Mouse (Mus musculus) fibroblast of lung, adult 2 months (primary cell): ENCODE results near the gene Tmem274.

Source experiments
- DNase-seq: peaks from one replicate; pipeline ENCODE4 v3.0.0-alpha.2; 2011; ENCODE audit warnings: low read depth

Gene Tmem274

DNA sequence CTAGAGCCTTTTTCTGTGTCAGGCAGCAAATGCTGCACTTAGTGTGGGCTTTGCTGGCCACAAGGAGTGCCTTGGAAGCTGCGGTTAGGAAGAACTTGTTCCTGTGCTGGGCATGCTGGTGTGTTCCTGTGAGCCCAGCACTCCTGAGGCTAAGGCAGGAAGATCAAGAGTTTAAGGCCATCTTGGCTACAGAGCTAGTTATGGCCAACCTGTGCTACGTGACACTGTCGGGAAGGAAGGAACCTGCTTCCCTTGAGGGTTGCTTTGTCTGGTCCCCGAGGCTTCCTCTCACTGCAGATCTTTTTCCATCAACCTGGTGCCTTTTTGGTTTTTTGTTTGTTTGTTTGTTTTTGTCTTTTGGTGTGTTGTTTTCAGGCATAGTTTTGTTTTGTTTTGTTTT lies 48.0 kb downstream of the Tmem274 start:
- no peak for DNase-seq

DNA sequence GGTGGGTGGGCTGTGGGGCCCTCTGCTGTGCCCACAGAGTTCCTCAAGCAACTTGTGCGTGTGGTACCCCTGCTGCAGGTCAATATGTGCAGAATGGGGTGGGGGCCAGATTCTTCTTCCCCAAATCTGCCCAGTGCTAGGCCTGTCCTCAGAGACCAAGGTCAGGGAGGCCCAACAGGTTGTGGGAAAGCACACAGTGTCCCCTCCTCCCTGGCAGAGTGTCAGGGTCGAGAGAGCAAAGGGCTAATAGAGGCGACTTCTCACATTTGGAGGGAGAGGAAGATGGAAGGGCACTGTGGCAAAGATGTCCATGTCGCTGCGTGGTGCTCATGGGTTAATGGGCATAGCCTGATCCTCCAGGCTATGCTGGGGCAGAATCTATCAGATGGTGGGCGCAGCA lies 48.6 kb downstream of the Tmem274 start:
- DNase-seq: no peak

- DNase-seq: no peak
Observed at GRCm38 (mm10) chr4:149526330-149526729, 49.2 kb downstream of the Tmem274 start.

- peak; percentile 53 for DNase-seq
Observed at GRCm38 (mm10) chr4:149527621-149528354, 50.6 kb downstream of the Tmem274 start.

- DNase-seq: no peak
Observed at GRCm38 (mm10) chr4:149529691-149530090, 52.5 kb downstream of the Tmem274 start.
